Comparison of ENCODE assay signal across 8 mouse cellular contexts in genomic region chr7:75827850-75828249, GRCm38 (mm10). TPM values are rescaled to one million over a fixed set of nuclear protein-coding genes. Genes with fewer than 3 reads are reported as not detected.
DNase-seq lines count a peak whose midpoint lies in the region; ATAC-seq and TF ChIP-seq lines count a peak whose summit lies in the region.

No protein-coding gene starts in this region.

- H3K4me3 ChIP-seq in intestine, postnatal 0 days (ENCODE audit: low read depth, low read length) = no peak overlapping the region
- no peak overlapping the region for H3K4me3 ChIP-seq in small intestine, adult 2 months (ENCODE audit: low read depth, low read length)

- no peaks in the 10 kb centered on the region for H3K27me3 ChIP-seq in intestine, postnatal 0 days (replicated peaks; ENCODE audit: control insufficient read depth, insufficient read depth, low read length)
- no peaks in the 10 kb centered on the region for H3K27me3 ChIP-seq in small intestine, adult 2 months (ENCODE audit: control insufficient read depth, insufficient read depth, low read length)

- H3K9ac ChIP-seq in intestine, postnatal 0 days (ENCODE audit: low read depth, low read length) = no peak overlapping the region

- H3K9me3 ChIP-seq in intestine, postnatal 0 days (ENCODE audit: control insufficient read depth) = no peaks in the 10 kb centered on the region

- no peak for TF ChIP-seq POLR2A in small intestine, adult 2 months (IDR thresholded peaks at IDR 0.05; ENCODE audit: low read depth, low read length)

- H3K36me3 ChIP-seq in intestine, postnatal 0 days (ENCODE audit: control insufficient read depth, insufficient read depth) = no peaks in the 10 kb centered on the region
- H3K36me3 ChIP-seq in small intestine, adult 2 months (ENCODE audit: control insufficient read depth, insufficient read depth, low read length) = no peaks in the 10 kb centered on the region

- DNase-seq in A20 (ENCODE audit: low read depth, low spot score) = peak; percentile 74
- DNase-seq in adrenal gland, adult 2 months = peak; percentile 77
- peak; percentile 90 for DNase-seq in embryo, embryonic 10.5 days (ENCODE audit: low spot score)
- peak; percentile 90 for DNase-seq in heart, adult 11 months
- peak; percentile 27 to 54 for DNase-seq in left cerebral cortex, postnatal 36 days (ENCODE audit: low spot score in 2 of 2)
- DNase-seq in mesoderm, embryonic 11.5 days (ENCODE audit: low read depth, low spot score) = peak; percentile 79

- peak; percentile 89 for TF ChIP-seq CTCF in intestine, postnatal 0 days (IDR thresholded peaks at IDR 0.05; ENCODE audit: low read depth)
- TF ChIP-seq CTCF in small intestine, adult 2 months (IDR thresholded peaks at IDR 0.05; ENCODE audit: extremely low read depth, insufficient read length, insufficient replicate concordance, low read depth, low read length) = peak; percentile 76; the same call in 1 of the 2 replicates

- no peak overlapping the region for H3K4me2 ChIP-seq in intestine, postnatal 0 days (replicated peaks; ENCODE audit: low read depth)

- intact Hi-C loops in left cerebral cortex, postnatal 36 days (cut with DNase I) = loop anchor here (1.0 to 2.0 kb wide), 2 partner anchors 52 to 91 kb away; no protein-coding TSS in a partner anchor

- no peaks in the 10 kb centered on the region for H3K4me1 ChIP-seq in intestine, postnatal 0 days (replicated peaks; ENCODE audit: control insufficient read depth, insufficient read depth, low read length)
- peaks cover 2% of the 10 kb centered on the region; the same call in 1 of the 2 replicates for H3K4me1 ChIP-seq in small intestine, adult 2 months (ENCODE audit: control insufficient read depth, insufficient read depth, insufficient read length, low read length)

- H3K27ac ChIP-seq in intestine, postnatal 0 days (ENCODE audit: low read depth, low read length) = no peak overlapping the region
- H3K27ac ChIP-seq in small intestine, adult 2 months (ENCODE audit: insufficient read depth, low read depth, low read length) = no peak overlapping the region

- 19% methylated on average over 10 of the region's 10 CpGs for WGBS in intestine, postnatal 0 days
- WGBS in small intestine, adult 2 months = 13% methylated on average over 10 of the region's 10 CpGs

- peak; percentile 84 for ATAC-seq in intestine, postnatal 0 days

RNA-seq across cellular contexts. Expression of gene Klhl25, which starts 20.3 kb away (rescaled TPM):
- total RNA-seq in adrenal gland, adult 2 months (2021) = 10 to 100 TPM; 13.6 to 20.1 TPM
- polyA plus RNA-seq in adrenal gland, adult 2 months (2012; rRNA removed) = 13.4 and 14.9 TPM in 2 replicates
- 4.2 and 5.0 TPM in 2 replicates for polyA plus RNA-seq in intestine, postnatal 0 days (2015; fragmentation: Nextera tagmentation; extraction: Ambion mirVana)
- 10 to 100 TPM in 1 of 2 experiments, 1 to 10 TPM in 1; 6.8 to 10.4 TPM for total RNA-seq in left cerebral cortex, postnatal 36 days (2021)
- 6.8 and 9.4 TPM in 2 replicates for polyA plus RNA-seq in small intestine, adult 2 months (2012; rRNA removed)
